Mouse (Mus musculus): ENCODE measurements around the gene Ttll1.

DNA sequence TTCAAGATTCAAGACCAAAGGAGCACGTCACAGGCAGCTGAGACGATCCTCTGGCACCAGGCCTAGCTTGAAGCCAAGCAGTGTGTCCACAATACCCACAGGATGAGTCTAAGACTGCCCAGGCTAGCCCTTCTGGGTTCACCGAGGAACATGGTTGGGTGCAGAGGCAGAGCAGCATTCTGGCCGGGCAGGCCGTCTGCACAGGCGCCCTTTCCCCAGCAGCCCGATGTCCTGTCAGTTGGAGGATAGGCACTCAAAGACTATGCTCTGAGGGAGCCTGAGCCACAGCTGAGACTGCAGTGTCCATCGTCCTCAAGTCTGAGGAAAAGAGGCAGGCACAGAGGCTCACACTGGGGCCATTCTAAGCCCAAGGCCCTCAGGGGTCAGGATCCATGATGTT is 36.5 kb upstream of the Ttll1 start:
- TF ChIP-seq CTCF (IDR thresholded peaks at IDR 0.05; ENCODE audit: extremely low read depth, insufficient read depth, insufficient read length, insufficient replicate concordance) (no peak), POLR2A (IDR thresholded peaks at IDR 0.05; ENCODE audit: low read depth, low read length) (no peak)
